Mouse (Mus musculus) intestine, embryonic 14.5 days (tissue): Measurements from ENCODE around the gene Tars2. TPM values are rescaled to one million over a fixed set of nuclear protein-coding genes. Genes with fewer than 3 reads are reported as not detected.
"Not testable (repeated sequence)": the region's sequence is repeated elsewhere in the genome, so short reads cannot be mapped to it uniquely, and the experiment has no call there.

ENCODE experiments used
- ATAC-seq: fragments of 200-750 bp; cut with Nextera tagmentation; replicated peaks from 2 replicates; pipeline ENCODE4 v1.8.0; 2017; ENCODE audit warnings: low read depth, moderate number of reproducible peaks, moderate TSS enrichment, moderate library complexity; ENCODE audit not compliant: low FRiP score, low TSS enrichment
- DNase-seq: peaks from one replicate; pipeline ENCODE4 v3.0.0-alpha.2; 2018; ENCODE audit warnings: low spot score
- H3K27ac ChIP-seq: fragments of 300-500 bp; sonication (generic); 2 replicates; pipeline ENCODE4 v1.5.1; 2014; ENCODE audit warnings: low read depth, mild to moderate bottlenecking, control low read depth
- H3K27me3 ChIP-seq: fragments of 300-500 bp; sonication (generic); replicated peaks from 2 replicates; pipeline ENCODE4 v1.6.1; 2014; ENCODE audit warnings: low read length, control low read depth; ENCODE audit not compliant: control insufficient read depth, insufficient read depth
- H3K36me3 ChIP-seq: fragments of 300-500 bp; sonication (generic); 2 replicates; pipeline ENCODE4 v1.6.1; 2014; ENCODE audit warnings: low read length, control low read depth; ENCODE audit not compliant: control insufficient read depth, insufficient read depth
- H3K4me1 ChIP-seq: fragments of 300-500 bp; sonication (generic); replicated peaks from 2 replicates; pipeline ENCODE4 v1.6.1; 2014; ENCODE audit warnings: low read length, control low read depth, mixed read lengths; ENCODE audit not compliant: control insufficient read depth, insufficient read depth
- H3K4me2 ChIP-seq: fragments of 300-500 bp; sonication (generic); 2 replicates; pipeline ENCODE4 v1.6.1; 2014; ENCODE audit warnings: low read length
- H3K4me3 ChIP-seq: fragments of 300-500 bp; sonication (generic); 2 replicates; pipeline ENCODE4 v1.5.1; 2014; ENCODE audit warnings: low read depth, low read length, control low read depth, mixed read lengths
- H3K9ac ChIP-seq: fragments of 300-500 bp; sonication (generic); 2 replicates; pipeline ENCODE4 v1.6.1; 2014; ENCODE audit warnings: mild to moderate bottlenecking, low read length
- H3K9me3 ChIP-seq: fragments of 300-500 bp; sonication (generic); 2 replicates; pipeline ENCODE4 v1.6.1; 2016; ENCODE audit warnings: low read length, control low read depth; ENCODE audit not compliant: control insufficient read depth
- WGBS: fragments of 180-500 bp; shearing (Covaris S2); extraction: QIAGEN DNeasy Blood & Tissue Kit; methylation state at CpG from one replicate; pipeline ENCODE4 v1.1.7; 2014; 5-methylcytosine and 5-hydroxymethylcytosine counted together
- polyA plus RNA-seq: library from polyadenylated mRNA; unstranded; fragments of >200 nt; fragmentation: Nextera tagmentation; extraction: Ambion mirVana; gene quantifications from 2 replicates; pipeline ENCODE4 v1.2.1, GENCODE M21; 2014

Gene Tars2
- polyA plus RNA-seq = 55.4 and 55.8 TPM in 2 replicates

GRCm38 (mm10) chr3:95760106-95760505 is at the start of gene Tars2:
Gene Tars2 (minus strand): TSS chr3:95760206.
- Histone ChIP-seq H3K4me2 (no peak within 1 kb of the TSS), H3K27ac (no peak within 1 kb of the TSS), H3K36me3 (peaks cover 27% of the 10 kb centered on the region), H3K4me3 (no peak within 1 kb of the TSS), H3K27me3 (no peaks in the 10 kb centered on the region), H3K9me3 (no peaks in the 10 kb centered on the region), H3K4me1 (no peaks in the 10 kb centered on the region), H3K9ac (no peak within 1 kb of the TSS)
- DNase-seq = no peak
- WGBS = 78% methylated on average over 6 of the region's 6 CpGs
- no peak for ATAC-seq

- Histone ChIP-seq H3K36me3 (peaks cover 18% of the 10 kb centered on the region), H3K4me2 (no peak overlapping the region), H3K9ac (no peak overlapping the region), H3K4me1 (0 out of 2 replicates have a peak, but pooled peaks cover 4% of the 10 kb centered on the region), H3K4me3 (no peak overlapping the region), H3K9me3 (no peaks in the 10 kb centered on the region), H3K27me3 (no peaks in the 10 kb centered on the region), H3K27ac (no peak overlapping the region)
- DNase-seq (no peak), ATAC-seq (no peak)
- WGBS = 66% methylated on average over 2 of the region's 2 CpGs
Measured at GRCm38 (mm10) chr3:95808384-95808783, 48.4 kb upstream of the Tars2 start.

GRCm38 (mm10) chr3:95807630-95808029 is 47.6 kb upstream of the Tars2 start:
- not testable (repeated sequence) for H3K27me3 ChIP-seq, H3K4me3 ChIP-seq, ATAC-seq, H3K4me2 ChIP-seq, H3K27ac ChIP-seq, DNase-seq, H3K9ac ChIP-seq, H3K9me3 ChIP-seq, H3K4me1 ChIP-seq
- peaks cover 18% of the 10 kb centered on the region for H3K36me3 ChIP-seq
- WGBS = 100% methylated on average over 3 of the region's 6 CpGs

- no peak for DNase-seq
- Histone ChIP-seq H3K9ac (no peak overlapping the region), H3K9me3 (no peaks in the 10 kb centered on the region), H3K4me2 (no peak overlapping the region), H3K27me3 (no peaks in the 10 kb centered on the region), H3K36me3 (peaks cover 13% of the 10 kb centered on the region), H3K4me1 (0 out of 2 replicates have a peak, but pooled peaks cover 4% of the 10 kb centered on the region), H3K27ac (no peak overlapping the region), H3K4me3 (no peak overlapping the region)
- WGBS = 83% methylated on average over 1 of the region's 1 CpGs
- ATAC-seq = no peak
Measured at GRCm38 (mm10) chr3:95806677-95807076, 46.7 kb upstream of the Tars2 start.

- Histone ChIP-seq H3K9ac (no peak overlapping the region), H3K27ac (no peak overlapping the region), H3K36me3 (peaks cover 13% of the 10 kb centered on the region), H3K4me3 (no peak overlapping the region), H3K9me3 (no peaks in the 10 kb centered on the region), H3K27me3 (no peaks in the 10 kb centered on the region), H3K4me1 (no peaks in the 10 kb centered on the region), H3K4me2 (no peak overlapping the region)
- ATAC-seq = no peak
- no peak for DNase-seq
- WGBS = 93% methylated on average over 4 of the region's 4 CpGs
Measured at GRCm38 (mm10) chr3:95803851-95804250, 43.8 kb upstream of the Tars2 start.

- Histone ChIP-seq H3K9ac (no peak overlapping the region), H3K4me3 (no peak overlapping the region), H3K4me2 (no peak overlapping the region), H3K27me3 (no peaks in the 10 kb centered on the region), H3K36me3 (no peaks in the 10 kb centered on the region), H3K4me1 (no peaks in the 10 kb centered on the region), H3K27ac (no peak overlapping the region), H3K9me3 (no peaks in the 10 kb centered on the region)
- DNase-seq (no peak), ATAC-seq (no peak)
- 84% methylated on average over 4 of the region's 4 CpGs for WGBS
Measured at GRCm38 (mm10) chr3:95798756-95799155, 38.8 kb upstream of the Tars2 start.

GRCm38 (mm10) chr3:95794299-95794698 is 34.3 kb upstream of the Tars2 start:
- H3K27ac ChIP-seq = no peak overlapping the region
- H3K4me3 ChIP-seq = no peak overlapping the region
- no peaks in the 10 kb centered on the region for H3K4me1 ChIP-seq
- H3K36me3 ChIP-seq = peaks cover under 1% of the 10 kb centered on the region; the same call in 1 of the 2 replicates
- no peaks in the 10 kb centered on the region for H3K27me3 ChIP-seq
- no peaks in the 10 kb centered on the region for H3K9me3 ChIP-seq
- no peak overlapping the region for H3K4me2 ChIP-seq
- 86% methylated on average over 1 of the region's 1 CpGs for WGBS
- no peak overlapping the region for H3K9ac ChIP-seq
- DNase-seq (no peak), ATAC-seq (no peak)

- H3K4me1 ChIP-seq = no peaks in the 10 kb centered on the region
- no peak overlapping the region for H3K4me3 ChIP-seq
- H3K9ac ChIP-seq = no peak overlapping the region
- no peaks in the 10 kb centered on the region for H3K9me3 ChIP-seq
- no peak overlapping the region for H3K4me2 ChIP-seq
- no peaks in the 10 kb centered on the region for H3K27me3 ChIP-seq
- H3K27ac ChIP-seq = no peak overlapping the region
- DNase-seq (no peak), ATAC-seq (no peak)
- 71% methylated on average over 2 of the region's 2 CpGs for WGBS
- peaks cover 5% of the 10 kb centered on the region; the same call in 1 of the 2 replicates for H3K36me3 ChIP-seq
Measured at GRCm38 (mm10) chr3:95793662-95794061, 33.7 kb upstream of the Tars2 start.

GRCm38 (mm10) chr3:95785501-95785900 is 25.5 kb upstream of the Tars2 start:
- ATAC-seq (no peak), DNase-seq (no peak)
- Histone ChIP-seq H3K4me3 (no peak overlapping the region), H3K27me3 (no peaks in the 10 kb centered on the region), H3K4me1 (no peaks in the 10 kb centered on the region), H3K36me3 (peaks cover 82% of the 10 kb centered on the region), H3K27ac (no peak overlapping the region), H3K4me2 (no peak overlapping the region), H3K9ac (no peak overlapping the region), H3K9me3 (no peaks in the 10 kb centered on the region)
- 95% methylated on average over 4 of the region's 4 CpGs for WGBS
